Mouse (Mus musculus): Measurements from ENCODE around the gene Mylpf.

GRCm38 (mm10) chr7:127256518-127256917 lies 47.8 kb downstream of the Mylpf start:
- TF ChIP-seq POLR2A (IDR thresholded peaks at IDR 0.05; ENCODE audit: low read depth, low read length): no peak
- no peak for TF ChIP-seq CTCF (conservative IDR thresholded peaks at IDR 0.05; ENCODE audit: insufficient read depth, insufficient read length, low read depth, low read length)
